Mouse (Mus musculus) megakaryocyte progenitor cell, adult 5-6 weeks (primary cell): ENCODE measurements at regions not wholly inside any gene's neighbourhood (a gene's known extent, or its start where the extent isn't known, plus 50 kb on each side); places are given as distances from the start of the nearest gene placed in this dataset.

ENCODE experiments used
- ATAC-seq: replicated peaks from 2 replicates; pipeline ENCODE4 v1.8.0; 2016; ENCODE audit warnings: mild to moderate bottlenecking, moderate TSS enrichment, inconsistent platforms; ENCODE audit not compliant: poor library complexity

GRCm38 (mm10) chr2:108584799-108585198 lies 695.7 kb upstream of the Kif18a start:
- no peak for ATAC-seq

- peak; percentile 97 for ATAC-seq
Observed at GRCm38 (mm10) chr2:108593555-108593954, 687.0 kb upstream of the Kif18a start.

- no peak for ATAC-seq
Observed at GRCm38 (mm10) chr2:108600346-108600745, 680.2 kb upstream of the Kif18a start.

GRCm38 (mm10) chr2:108619580-108619979 lies 661.0 kb upstream of the Kif18a start:
- no peak for ATAC-seq

- ATAC-seq = no peak
Observed at GRCm38 (mm10) chr2:108622367-108623162, 658.0 kb upstream of the Kif18a start.

- no peak for ATAC-seq
Observed at GRCm38 (mm10) chr2:108635644-108636043, 644.9 kb upstream of the Kif18a start.

- no peak for ATAC-seq
Observed at GRCm38 (mm10) chr2:108660697-108661388, 619.7 kb upstream of the Kif18a start.

GRCm38 (mm10) chr2:108677777-108678380 lies 602.7 kb upstream of the Kif18a start:
- ATAC-seq = no peak

GRCm38 (mm10) chr2:108681574-108681973 lies 599.0 kb upstream of the Kif18a start:
- ATAC-seq = no peak

- peak; percentile 96 for ATAC-seq
Observed at GRCm38 (mm10) chr2:108686019-108686743, 594.4 kb upstream of the Kif18a start.

- peak; percentile 66; the same call in 1 of the 2 replicates for ATAC-seq
Observed at GRCm38 (mm10) chr2:108690091-108690490, 590.4 kb upstream of the Kif18a start.

GRCm38 (mm10) chr2:108691156-108692007 lies 589.2 kb upstream of the Kif18a start:
- ATAC-seq = peak; percentile 12; the same call in 1 of the 2 replicates

- ATAC-seq = no peak
Observed at GRCm38 (mm10) chr2:108701308-108701707, 579.2 kb upstream of the Kif18a start.

- no peak for ATAC-seq
Observed at GRCm38 (mm10) chr2:108707856-108708855, 572.4 kb upstream of the Kif18a start.

- ATAC-seq = no peak
Observed at GRCm38 (mm10) chr2:108742079-108742478, 538.5 kb upstream of the Kif18a start.

- no peak for ATAC-seq
Observed at GRCm38 (mm10) chr2:108743511-108743910, 537.0 kb upstream of the Kif18a start.

- no peak for ATAC-seq
Observed at GRCm38 (mm10) chr2:108744797-108745196, 535.7 kb upstream of the Kif18a start.

GRCm38 (mm10) chr2:108753494-108754225 lies 526.9 kb upstream of the Kif18a start:
- ATAC-seq = no peak
